Mouse (Mus musculus) C2C12 (cell line): ENCODE data around the gene Nras.

Experiments used
- CEBPB ChIP-seq: IDR thresholded peaks from one replicate; pipeline ENCODE4 v1.6.1; 2011; ENCODE audit warnings: low read depth, mild to moderate bottlenecking, control low read depth, moderate library complexity
- CTCF ChIP-seq: IDR thresholded peaks from one replicate; pipeline ENCODE4 v1.5.1; 2011; ENCODE audit not compliant: control insufficient read depth, insufficient read depth, insufficient read length
- FOSL1 ChIP-seq: IDR thresholded peaks from one replicate; pipeline ENCODE4 v1.8.0; 2011; ENCODE audit warnings: mild to moderate bottlenecking, low read length; ENCODE audit not compliant: poor library complexity, insufficient read depth, severe bottlenecking
- MAX ChIP-seq: IDR thresholded peaks from one replicate; pipeline ENCODE4 v1.6.1; 2011; ENCODE audit warnings: mild to moderate bottlenecking, control low read depth
- MYOD1 ChIP-seq: IDR thresholded peaks from one replicate; pipeline ENCODE4 v1.6.1; 2011; ENCODE audit warnings: low read depth; ENCODE audit not compliant: control insufficient read depth, insufficient read length
- MYOG ChIP-seq: IDR thresholded peaks from one replicate; pipeline ENCODE4 v1.6.1; 2011; ENCODE audit not compliant: control insufficient read depth, insufficient read length; ENCODE audit errors: extremely low read depth
- USF1 ChIP-seq: IDR thresholded peaks from one replicate; pipeline ENCODE4 v1.6.1; 2011; ENCODE audit warnings: low read depth, mild to moderate bottlenecking, control low read depth, moderate library complexity

GRCm38 (mm10) chr3:103099667-103100066, 41.6 kb downstream of the Nras start:
- TF ChIP-seq CTCF: no peak
- no peak for TF ChIP-seq MAX
- no peak for TF ChIP-seq USF1
- TF ChIP-seq CEBPB: no peak
- no peak for TF ChIP-seq MYOD1
- no peak for TF ChIP-seq MYOG
- no peak for TF ChIP-seq FOSL1
